ENCODE assay signal across 7 mouse cellular contexts in genomic region chr16:31290281-31290680, GRCm38 (mm10). TPM values are rescaled to one million over a fixed set of nuclear protein-coding genes. Genes with fewer than 3 reads are reported as not detected.
DNase-seq lines count a peak whose midpoint lies in the region; ATAC-seq lines count a peak whose summit lies in the region.

No protein-coding gene starts in this region.

- H3K4me3 ChIP-seq in kidney, embryonic 16.5 days (ENCODE audit: low read length) = no peak overlapping the region

- no peaks in the 10 kb centered on the region for H3K27me3 ChIP-seq in kidney, embryonic 16.5 days (ENCODE audit: insufficient read depth, low read length)

- H3K9ac ChIP-seq in kidney, embryonic 16.5 days (replicated peaks; ENCODE audit: low read length) = no peak overlapping the region

- no peaks in the 10 kb centered on the region for H3K36me3 ChIP-seq in kidney, embryonic 16.5 days (ENCODE audit: insufficient read depth, low read length)

- peak overlapping the region; percentile 59 for H3K27ac ChIP-seq in kidney, embryonic 16.5 days (ENCODE audit: low read length)

- DNase-seq in Muller cell, postnatal 12 days (ENCODE audit: inconsistent ontology term) = peak; percentile 36
- DNase-seq in adrenal gland, postnatal 36 days = peak; percentile 88 to 91
- peak; percentile 94 to 96 for DNase-seq in heart, adult 18-20 months
- peak; percentile 86 to 89 for DNase-seq in lung, adult 18-20 months
- peak; percentile 67 to 86 for DNase-seq in right cerebral cortex, postnatal 36 days (ENCODE audit: low spot score in 2 of 2)
- no peak for DNase-seq in embryo, embryonic 10.5 days (ENCODE audit: low spot score)

- H3K4me1 ChIP-seq in kidney, embryonic 16.5 days (ENCODE audit: insufficient read depth, low read length) = peaks cover 17% of the 10 kb centered on the region

- 29% methylated on average over 10 of the region's 10 CpGs for WGBS in kidney, embryonic 16.5 days

- no peaks in the 10 kb centered on the region for H3K9me3 ChIP-seq in kidney, embryonic 16.5 days (ENCODE audit: low read length)

- peak; percentile 77 for ATAC-seq in kidney, embryonic 16.5 days (ENCODE audit: low FRiP score, low TSS enrichment)

- H3K4me2 ChIP-seq in kidney, embryonic 16.5 days (replicated peaks; ENCODE audit: low read depth, low read length) = 0 out of 2 replicates have a peak overlapping the region, but pooled peaks have one; percentile 9

RNA-seq across cellular contexts. Expression of gene Ppp1r2, which starts 15.2 kb away (rescaled TPM):
- total RNA-seq in adrenal gland, postnatal 36 days (2021) = 10 to 100 TPM; 76.2 to 76.3 TPM
- total RNA-seq in heart, adult 18-20 months (2021) = 10 to 100 TPM; 77.5 to 85.2 TPM
- polyA plus RNA-seq in kidney, embryonic 16.5 days (2015; fragmentation: Nextera tagmentation; extraction: Ambion mirVana) = 90.5 and 93.2 TPM in 2 replicates

RNA-seq across cellular contexts. Expression of gene Apod, which starts 24.3 kb away (rescaled TPM):
- total RNA-seq in adrenal gland, postnatal 36 days (2021) = 1 to 10 TPM; 4.7 to 4.9 TPM
- total RNA-seq in heart, adult 18-20 months (2021) = 1 to 10 TPM; 5.5 to 6.8 TPM
- 0.42 and 0.56 TPM in 2 replicates for polyA plus RNA-seq in kidney, embryonic 16.5 days (2015; fragmentation: Nextera tagmentation; extraction: Ambion mirVana)
